Comparison of ENCODE assay signal across 17 mouse cellular contexts in genomic region chr14:46225851-46226608, GRCm38 (mm10).
DNase-seq lines count a peak whose midpoint lies in the region; ATAC-seq and TF ChIP-seq lines count a peak whose summit lies in the region.
"Had no signal": no experiment of that assay in that cellular context is flagged by ENCODE, and none has a peak within 500 bp of the region (broad histone marks: within the 10 kb centered on the region; RNA-seq: fewer than 3 reads in every experiment).

No protein-coding gene starts in this region.

- H3K4me2 ChIP-seq in lung, postnatal 0 days (replicated peaks; ENCODE audit: low read depth, low read length): no peak overlapping the region
- H3K4me2 ChIP-seq in stomach, postnatal 0 days (replicated peaks; ENCODE audit: low read depth): no peak overlapping the region
- H3K4me2 ChIP-seq: heart, embryonic 12.5 days; limb, embryonic 12.5 days; liver, embryonic 13.5 days had no signal

- no peaks in the 10 kb centered on the region for H3K36me3 ChIP-seq in lung, postnatal 0 days (ENCODE audit: insufficient read depth, low read length)
- no peaks in the 10 kb centered on the region for H3K36me3 ChIP-seq in forebrain, embryonic 10.5 days (replicated peaks)
- no peaks in the 10 kb centered on the region for H3K36me3 ChIP-seq in stomach, postnatal 0 days (ENCODE audit: control insufficient read depth, insufficient read depth, low read length)
- H3K36me3 ChIP-seq: heart, embryonic 12.5 days; limb, embryonic 12.5 days; liver, embryonic 13.5 days had no signal

- ATAC-seq in lung, postnatal 0 days: no peak
- no peak for ATAC-seq in frontal cortex, adult (ENCODE audit: low TSS enrichment)
- ATAC-seq in stomach, postnatal 0 days (ENCODE audit: low FRiP score, low TSS enrichment): no peak
- ATAC-seq: hindbrain, embryonic 16.5 days had no signal

- WGBS in lung, postnatal 0 days: 69% methylated on average over 6 of the region's 6 CpGs
- WGBS in lung, adult 2 months: 69% methylated on average over 6 of the region's 6 CpGs
- WGBS in forebrain, embryonic 10.5 days: 58% methylated on average over 6 of the region's 6 CpGs
- WGBS in stomach, postnatal 0 days: 57% methylated on average over 6 of the region's 6 CpGs

- no peaks in the 10 kb centered on the region for H3K9me3 ChIP-seq in lung, postnatal 0 days (ENCODE audit: low read length)
- H3K9me3 ChIP-seq in forebrain, embryonic 10.5 days: no peaks in the 10 kb centered on the region
- H3K9me3 ChIP-seq in stomach, postnatal 0 days (ENCODE audit: control insufficient read depth, low read length): no peaks in the 10 kb centered on the region
- H3K9me3 ChIP-seq: heart, embryonic 12.5 days; limb, embryonic 12.5 days; liver, embryonic 13.5 days had no signal

- no peaks in the 10 kb centered on the region; the same call in 1 of the 2 replicates for H3K4me1 ChIP-seq in lung, postnatal 0 days (ENCODE audit: insufficient read depth, low read depth, low read length)
- H3K4me1 ChIP-seq in lung, adult 2 months (ENCODE audit: control insufficient read depth, insufficient read depth, low read length): no peaks in the 10 kb centered on the region
- peaks cover 14% of the 10 kb centered on the region for H3K4me1 ChIP-seq in forebrain, embryonic 10.5 days
- no peaks in the 10 kb centered on the region for H3K4me1 ChIP-seq in stomach, postnatal 0 days (replicated peaks; ENCODE audit: control insufficient read depth, insufficient read depth)
- H3K4me1 ChIP-seq: heart, embryonic 12.5 days; liver, embryonic 13.5 days had no signal

- no peaks in the 10 kb centered on the region for H3K27me3 ChIP-seq in lung, postnatal 0 days (replicated peaks; ENCODE audit: insufficient read depth, low read length)
- H3K27me3 ChIP-seq in forebrain, embryonic 10.5 days (ENCODE audit: poor library complexity, severe bottlenecking): no peaks in the 10 kb centered on the region
- no peaks in the 10 kb centered on the region for H3K27me3 ChIP-seq in stomach, postnatal 0 days (ENCODE audit: control insufficient read depth, insufficient read depth, low read length)
- H3K27me3 ChIP-seq: heart, embryonic 12.5 days; limb, embryonic 12.5 days; liver, embryonic 13.5 days had no signal

- peak overlapping the region; percentile 65 for H3K4me3 ChIP-seq in gastrocnemius, adult 2 months
- no peak overlapping the region for H3K4me3 ChIP-seq in lung, postnatal 0 days (ENCODE audit: low read depth, low read length)
- no peak overlapping the region for H3K4me3 ChIP-seq in lung, adult 2 months (replicated peaks; ENCODE audit: extremely low read depth, low read depth, low read length)
- H3K4me3 ChIP-seq in forebrain, embryonic 10.5 days: no peak overlapping the region
- no peak overlapping the region for H3K4me3 ChIP-seq in stomach, postnatal 0 days (ENCODE audit: low read depth, low read length)
- H3K4me3 ChIP-seq: erythroblast, embryonic 14.5 days; heart, embryonic 12.5 days; limb, embryonic 12.5 days; liver, embryonic 13.5 days had no signal

- H3K27ac ChIP-seq in gastrocnemius, adult 2 months: peak overlapping the region; percentile 83; the same call in 1 of the 2 replicates
- no peak overlapping the region for H3K27ac ChIP-seq in lung, postnatal 0 days (ENCODE audit: low read length)
- no peak overlapping the region for H3K27ac ChIP-seq in forebrain, embryonic 10.5 days
- H3K27ac ChIP-seq in stomach, postnatal 0 days (replicated peaks): no peak overlapping the region
- H3K27ac ChIP-seq: limb, embryonic 12.5 days; liver, embryonic 13.5 days had no signal

- no peak overlapping the region for H3K9ac ChIP-seq in lung, postnatal 0 days (replicated peaks; ENCODE audit: low read depth)
- no peak overlapping the region for H3K9ac ChIP-seq in stomach, postnatal 0 days (ENCODE audit: low read length)
- H3K9ac ChIP-seq: heart, embryonic 12.5 days; limb, embryonic 12.5 days; liver, embryonic 13.5 days had no signal

- no peak for DNase-seq in gastrocnemius, adult 2 months
- no peak for DNase-seq in gastrocnemius, postnatal 14 days
- DNase-seq in lung, postnatal 0 days (ENCODE audit: low spot score): peak; percentile 24
- no peak for DNase-seq in lung, adult 2 months
- peak; percentile 15 for DNase-seq in forebrain, embryonic 10.5 days (ENCODE audit: extremely low spot score, low spot score)
- DNase-seq in retina, embryonic 14.5 days (ENCODE audit: low spot score): peak; percentile 62
- no peak for DNase-seq in stomach, postnatal 0 days (ENCODE audit: low spot score)
- DNase-seq: adrenal gland, adult 8-10 months; cerebellum, adult 8-10 months; kidney, adult 18-20 months; liver, embryonic 13.5 days; lung, postnatal 14 days had no signal

- no peak for TF ChIP-seq CTCF in gastrocnemius, adult 2 months (IDR thresholded peaks at IDR 0.05)
- TF ChIP-seq CTCF in lung, postnatal 0 days (IDR thresholded peaks at IDR 0.05): no peak
- no peak for TF ChIP-seq CTCF in lung, adult 2 months (IDR thresholded peaks at IDR 0.05; ENCODE audit: insufficient read depth, low read length)
- TF ChIP-seq CTCF in stomach, postnatal 0 days (IDR thresholded peaks at IDR 0.05; ENCODE audit: low read depth): no peak

- no peak for TF ChIP-seq EP300 in lung, postnatal 0 days (IDR thresholded peaks at IDR 0.05)
- no peak for TF ChIP-seq EP300 in stomach, postnatal 0 days (optimal IDR thresholded peaks at IDR 0.05)

- TF ChIP-seq POLR2A in lung, adult 2 months (IDR thresholded peaks at IDR 0.05; ENCODE audit: borderline replicate concordance, extremely low read depth, low read depth, low read length): no peak

- intact Hi-C loops in gastrocnemius, adult 2 months (cut with DNase I): no loop called here
- intact Hi-C loops in gastrocnemius, postnatal 14 days (cut with DNase I; ENCODE audit: low total_unique reads): no loop called here

Comparison
In these comparisons a context has a peak if more than half of its experiments do, and no peak if none do; other contexts are left out.
1. DNase-seq: peak in lung, postnatal 0 days (single experiment), forebrain, embryonic 10.5 days (single experiment) and retina, embryonic 14.5 days (single experiment); none in gastrocnemius, adult 2 months (single experiment), gastrocnemius, postnatal 14 days (single experiment), lung, adult 2 months (single experiment) and stomach, postnatal 0 days (single experiment).